Mouse (Mus musculus) embryonic facial prominence, embryonic 12.5 days (tissue): ENCODE data around the gene Vrtn. TPM values are rescaled to one million over a fixed set of nuclear protein-coding genes. Genes with fewer than 3 reads are reported as not detected.

Experiments used
- ATAC-seq: fragments of 200-750 bp; cut with Nextera tagmentation; 2 replicates; pipeline ENCODE4 v1.8.0; 2017; ENCODE audit not compliant: insufficient number of reproducible peaks, insufficient read depth, low FRiP score, low TSS enrichment
- H3K27ac ChIP-seq: fragments of 300-500 bp; sonication (generic); 2 replicates; pipeline ENCODE4 v1.5.1; 2016; ENCODE audit warnings: mild to moderate bottlenecking
- H3K27me3 ChIP-seq: fragments of 300-500 bp; sonication (generic); 2 replicates; pipeline ENCODE4 v1.6.1; 2016; ENCODE audit warnings: mild to moderate bottlenecking, moderate library complexity
- H3K36me3 ChIP-seq: fragments of 300-500 bp; sonication (generic); 2 replicates; pipeline ENCODE4 v1.6.1; 2016; ENCODE audit warnings: mild to moderate bottlenecking
- H3K4me1 ChIP-seq: fragments of 300-500 bp; sonication (generic); 2 replicates; pipeline ENCODE4 v1.6.1; 2016
- H3K4me2 ChIP-seq: fragments of 300-500 bp; sonication (generic); replicated peaks from 2 replicates; pipeline ENCODE4 v1.6.1; 2016; ENCODE audit warnings: mild to moderate bottlenecking, moderate library complexity
- H3K4me3 ChIP-seq: fragments of 300-500 bp; sonication (generic); 2 replicates; pipeline ENCODE4 v1.5.1; 2016; ENCODE audit warnings: mild to moderate bottlenecking
- H3K9ac ChIP-seq: fragments of 300-500 bp; sonication (generic); 2 replicates; pipeline ENCODE4 v1.6.1; 2016; ENCODE audit warnings: mild to moderate bottlenecking, moderate library complexity
- H3K9me3 ChIP-seq: fragments of 300-500 bp; sonication (generic); 2 replicates; pipeline ENCODE4 v1.6.1; 2016; ENCODE audit warnings: mild to moderate bottlenecking, moderate library complexity
- WGBS: fragments of 180-500 bp; shearing (Covaris S2); methylation state at CpG from one replicate; pipeline ENCODE4 v1.1.7; 2016; 5-methylcytosine and 5-hydroxymethylcytosine counted together
- polyA plus RNA-seq: library from polyadenylated mRNA; unstranded; fragments of >200 nt; fragmentation: Nextera tagmentation; extraction: Ambion mirVana; gene quantifications from 2 replicates; pipeline ENCODE4 v1.2.1, GENCODE M21; 2016

The Vrtn gene
- polyA plus RNA-seq, 1 experiment from 2014 or later: not detected

DNA sequence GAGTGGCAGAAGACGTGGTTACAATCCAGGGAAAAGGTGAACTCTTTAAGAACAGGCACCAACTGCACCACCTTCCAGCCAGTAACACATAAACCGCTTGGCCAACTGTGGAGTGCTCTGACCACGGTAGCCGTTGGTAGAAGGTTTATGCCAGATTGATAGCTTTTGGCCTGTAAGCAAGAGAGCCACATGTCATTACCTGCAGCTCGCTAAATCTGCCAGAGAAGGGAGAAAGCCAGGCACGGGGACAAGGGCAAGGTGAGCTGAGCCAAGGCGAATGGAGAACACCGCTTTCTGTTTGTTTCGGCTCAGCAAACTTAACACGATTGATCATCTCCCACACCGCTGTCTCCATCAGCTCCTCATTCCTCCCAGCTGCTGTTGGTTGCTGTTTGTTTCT is 48.2 kb downstream of the Vrtn start:
- no peaks in the 10 kb centered on the region for H3K36me3 ChIP-seq
- ATAC-seq: no peak
- no peak overlapping the region for H3K27ac ChIP-seq
- no peak overlapping the region for H3K4me2 ChIP-seq
- no peaks in the 10 kb centered on the region for H3K4me1 ChIP-seq
- no peaks in the 10 kb centered on the region for H3K9me3 ChIP-seq
- H3K27me3 ChIP-seq: no peaks in the 10 kb centered on the region
- WGBS: 88% methylated on average over 11 of the region's 11 CpGs
- no peak overlapping the region for H3K4me3 ChIP-seq
- H3K9ac ChIP-seq: no peak overlapping the region

DNA sequence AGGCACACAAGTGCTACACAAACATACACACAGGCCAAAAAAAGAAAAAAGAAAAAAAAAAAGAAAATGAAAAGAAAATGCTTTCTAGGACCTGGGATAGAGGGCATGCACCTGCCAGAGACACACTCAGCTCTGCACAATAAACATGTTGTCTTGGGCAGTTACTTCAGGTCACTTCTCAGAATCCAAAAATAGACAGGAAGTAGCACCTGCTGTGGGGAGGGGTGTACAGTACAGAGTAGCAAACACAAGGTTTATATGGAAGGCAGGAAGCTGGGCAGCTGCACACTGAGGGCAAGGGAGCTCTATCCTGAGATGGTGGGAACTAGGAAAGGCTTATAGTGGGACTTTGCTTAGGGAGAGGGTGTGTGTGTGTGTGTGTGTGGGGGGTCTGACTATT is 50.5 kb downstream of the Vrtn start:
- Histone ChIP-seq H3K4me1 (no peaks in the 10 kb centered on the region), H3K4me2 (no peak overlapping the region), H3K4me3 (no peak overlapping the region), H3K9me3 (no peaks in the 10 kb centered on the region), H3K36me3 (no peaks in the 10 kb centered on the region), H3K27ac (no peak overlapping the region), H3K9ac (no peak overlapping the region), H3K27me3 (no peaks in the 10 kb centered on the region)
- ATAC-seq: no peak

DNA sequence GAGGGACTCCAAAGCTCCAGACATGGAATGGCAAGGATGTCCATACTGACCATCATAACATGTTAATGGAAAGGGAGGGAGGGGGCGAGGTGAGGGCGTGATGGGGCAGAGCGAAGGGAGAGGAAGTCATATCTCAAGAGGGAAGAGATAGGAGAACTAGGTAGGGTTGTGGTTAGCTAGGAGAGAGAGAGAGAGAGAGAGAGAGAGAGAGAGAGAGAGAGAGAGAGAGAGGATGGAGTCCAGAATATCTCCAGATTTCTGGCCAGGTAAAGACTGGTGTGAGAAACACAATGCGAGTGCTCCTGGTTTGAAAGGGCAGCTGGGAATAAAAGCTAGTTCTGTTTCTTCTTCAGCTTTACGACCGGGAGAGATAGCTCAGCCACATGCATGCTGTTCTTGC is 51.3 kb downstream of the Vrtn start:
- H3K27me3 ChIP-seq: peaks cover 6% of the 10 kb centered on the region
- ATAC-seq: no peak
- H3K36me3 ChIP-seq: no peaks in the 10 kb centered on the region
- no peak overlapping the region for H3K4me2 ChIP-seq
- no peaks in the 10 kb centered on the region for H3K9me3 ChIP-seq
- H3K27ac ChIP-seq: no peak overlapping the region
- H3K4me1 ChIP-seq: no peaks in the 10 kb centered on the region
- H3K4me3 ChIP-seq: no peak overlapping the region
- WGBS: 88% methylated on average over 6 of the region's 6 CpGs
- H3K9ac ChIP-seq: no peak overlapping the region

GRCm38 (mm10) chr12:84698319-84699081 is 57.7 kb downstream of the Vrtn start, which contains the start of gene Syndig1l:
TSS of gene Syndig1l (minus strand) at chr12:84698831.
- Histone ChIP-seq H3K27ac (no peak within 1 kb of the TSS), H3K4me3 (peak within 1 kb of the TSS; percentile 58), H3K27me3 (peaks cover 43% of the 10 kb centered on the region), H3K36me3 (no peaks in the 10 kb centered on the region), H3K4me2 (peak within 1 kb of the TSS; percentile 94), H3K9ac (0 out of 2 replicates have a peak within 1 kb of the TSS, but pooled peaks have one; percentile 10), H3K4me1 (no peaks in the 10 kb centered on the region), H3K9me3 (no peaks in the 10 kb centered on the region)
- WGBS: under 1% methylated on average over 77 of the region's 79 CpGs
- ATAC-seq: peak; percentile 67

Other genes starting within 250 kb of the Vrtn start
- gene Entpd5, start 232.0 kb upstream of the Vrtn start, polyA plus RNA-seq: 10.4 and 11.4 TPM in 2 replicates
- 1.5 and 2.3 TPM in 2 replicates for gene Bbof1, start 231.9 kb upstream of the Vrtn start, polyA plus RNA-seq
- 29.4 and 31.2 TPM in 2 replicates for gene Rnf113a2, start 223.8 kb upstream of the Vrtn start, polyA plus RNA-seq
- gene Aldh6a1, start 190.0 kb upstream of the Vrtn start, polyA plus RNA-seq: 32.1 and 35.2 TPM in 2 replicates
- 29.8 and 30.9 TPM in 2 replicates for gene Lin52, start 189.6 kb upstream of the Vrtn start, polyA plus RNA-seq
- gene Vsx2, start 71.3 kb upstream of the Vrtn start, polyA plus RNA-seq: 6.6 and 8.4 TPM in 2 replicates
- gene Abcd4, start 23.6 kb upstream of the Vrtn start, polyA plus RNA-seq: 15.8 and 16.0 TPM in 2 replicates
- 0.12 and 0.20 TPM in 2 replicates for gene Syndig1l, start 57.8 kb downstream of the Vrtn start, polyA plus RNA-seq
- 73.8 and 75.0 TPM in 2 replicates for gene Npc2, start 132.1 kb downstream of the Vrtn start, polyA plus RNA-seq
- gene Isca2, start 132.2 kb downstream of the Vrtn start, polyA plus RNA-seq: 147 and 159 TPM in 2 replicates
- gene Ltbp2, start 235.5 kb downstream of the Vrtn start, polyA plus RNA-seq: 0.71 and 0.93 TPM in 2 replicates